Mouse (Mus musculus): Measurements from ENCODE around the gene Krt35. TPM values are rescaled to one million over a fixed set of nuclear protein-coding genes. Genes with fewer than 3 reads are reported as not detected.

Gene Krt35
- polyA plus RNA-seq (2012; rRNA removed): 0.17 TPM in 1 of 2 replicates, not detected in the other

- Histone ChIP-seq H3K4me3 (ENCODE audit: control insufficient read depth, low read depth, low read length) (no peak within 1 kb of the TSS), H3K4me1 (ENCODE audit: control insufficient read depth, insufficient read depth, low read length) (no peaks in the 10 kb centered on the region), H3K27ac (ENCODE audit: control insufficient read depth, insufficient read depth, low read depth, low read length) (no peak within 1 kb of the TSS), H3K27me3 (ENCODE audit: control insufficient read depth, insufficient read depth, low read length) (no peaks in the 10 kb centered on the region), H3K36me3 (ENCODE audit: control insufficient read depth, insufficient read depth, low read length) (no peaks in the 10 kb centered on the region)
- TF ChIP-seq POLR2A (IDR thresholded peaks at IDR 0.05; ENCODE audit: control insufficient read depth, low read depth, low read length): no peak
- TF ChIP-seq CTCF (IDR thresholded peaks at IDR 0.05; ENCODE audit: control insufficient read depth, insufficient read depth, insufficient replicate concordance, low read depth, low read length): no peak
Measured at GRCm38 (mm10) chr11:100096141-100096540, at the start of gene Krt35. Krt35 (minus strand) TSS chr11:100096241.

GRCm38 (mm10) chr11:100145104-100145503, 49.1 kb upstream of the Krt35 start:
- no peak for TF ChIP-seq POLR2A (IDR thresholded peaks at IDR 0.05; ENCODE audit: control insufficient read depth, low read depth, low read length)
- TF ChIP-seq CTCF (IDR thresholded peaks at IDR 0.05; ENCODE audit: control insufficient read depth, insufficient read depth, insufficient replicate concordance, low read depth, low read length): no peak
- Histone ChIP-seq H3K4me1 (ENCODE audit: control insufficient read depth, insufficient read depth, low read length) (peaks cover 3% of the 10 kb centered on the region), H3K27me3 (ENCODE audit: control insufficient read depth, insufficient read depth, low read length) (no peaks in the 10 kb centered on the region), H3K27ac (ENCODE audit: control insufficient read depth, insufficient read depth, low read depth, low read length) (no peak overlapping the region), H3K36me3 (ENCODE audit: control insufficient read depth, insufficient read depth, low read length) (no peaks in the 10 kb centered on the region), H3K4me3 (ENCODE audit: control insufficient read depth, low read depth, low read length) (peak overlapping the region; percentile 6; the same call in 1 of the 2 replicates)

- TF ChIP-seq CTCF (IDR thresholded peaks at IDR 0.05; ENCODE audit: control insufficient read depth, insufficient read depth, insufficient replicate concordance, low read depth, low read length) (no peak), POLR2A (IDR thresholded peaks at IDR 0.05; ENCODE audit: control insufficient read depth, low read depth, low read length) (no peak)
- no peak overlapping the region for H3K4me3 ChIP-seq (ENCODE audit: control insufficient read depth, low read depth, low read length)
- H3K36me3 ChIP-seq (ENCODE audit: control insufficient read depth, insufficient read depth, low read length): no peaks in the 10 kb centered on the region
- no peaks in the 10 kb centered on the region for H3K27me3 ChIP-seq (ENCODE audit: control insufficient read depth, insufficient read depth, low read length)
- H3K4me1 ChIP-seq (ENCODE audit: control insufficient read depth, insufficient read depth, low read length): peaks cover 3% of the 10 kb centered on the region
- H3K27ac ChIP-seq (ENCODE audit: control insufficient read depth, insufficient read depth, low read depth, low read length): no peak overlapping the region
Measured at GRCm38 (mm10) chr11:100140966-100141365, 44.9 kb upstream of the Krt35 start.

GRCm38 (mm10) chr11:100139391-100139790, 43.4 kb upstream of the Krt35 start:
- Histone ChIP-seq H3K27me3 (ENCODE audit: control insufficient read depth, insufficient read depth, low read length) (no peaks in the 10 kb centered on the region), H3K27ac (ENCODE audit: control insufficient read depth, insufficient read depth, low read depth, low read length) (no peak overlapping the region)

GRCm38 (mm10) chr11:100138809-100139208, 42.8 kb upstream of the Krt35 start:
- Histone ChIP-seq H3K27ac (ENCODE audit: control insufficient read depth, insufficient read depth, low read depth, low read length) (no peak overlapping the region), H3K36me3 (ENCODE audit: control insufficient read depth, insufficient read depth, low read length) (no peaks in the 10 kb centered on the region), H3K4me1 (ENCODE audit: control insufficient read depth, insufficient read depth, low read length) (no peaks in the 10 kb centered on the region), H3K4me3 (ENCODE audit: control insufficient read depth, low read depth, low read length) (no peak overlapping the region), H3K27me3 (ENCODE audit: control insufficient read depth, insufficient read depth, low read length) (no peaks in the 10 kb centered on the region)
- TF ChIP-seq POLR2A (IDR thresholded peaks at IDR 0.05; ENCODE audit: control insufficient read depth, low read depth, low read length): no peak
- TF ChIP-seq CTCF (IDR thresholded peaks at IDR 0.05; ENCODE audit: control insufficient read depth, insufficient read depth, insufficient replicate concordance, low read depth, low read length): no peak

More at GRCm38 (mm10) chr11:100139391-100139790, 43.4 kb upstream of the Krt35 start:
- H3K4me3 ChIP-seq (ENCODE audit: control insufficient read depth, low read depth, low read length): no peak overlapping the region
- TF ChIP-seq POLR2A (IDR thresholded peaks at IDR 0.05; ENCODE audit: control insufficient read depth, low read depth, low read length) (no peak), CTCF (IDR thresholded peaks at IDR 0.05; ENCODE audit: control insufficient read depth, insufficient read depth, insufficient replicate concordance, low read depth, low read length) (no peak)
- no peaks in the 10 kb centered on the region for H3K4me1 ChIP-seq (ENCODE audit: control insufficient read depth, insufficient read depth, low read length)
- H3K36me3 ChIP-seq (ENCODE audit: control insufficient read depth, insufficient read depth, low read length): no peaks in the 10 kb centered on the region

- no peak overlapping the region for H3K27ac ChIP-seq (ENCODE audit: control insufficient read depth, insufficient read depth, low read depth, low read length)
Measured at GRCm38 (mm10) chr11:100137693-100138092, 41.7 kb upstream of the Krt35 start.

GRCm38 (mm10) chr11:100136559-100136958, 40.5 kb upstream of the Krt35 start:
- no peaks in the 10 kb centered on the region for H3K4me1 ChIP-seq (ENCODE audit: control insufficient read depth, insufficient read depth, low read length)
- H3K4me3 ChIP-seq (ENCODE audit: control insufficient read depth, low read depth, low read length): no peak overlapping the region
- TF ChIP-seq CTCF (IDR thresholded peaks at IDR 0.05; ENCODE audit: control insufficient read depth, insufficient read depth, insufficient replicate concordance, low read depth, low read length): no peak
- TF ChIP-seq POLR2A (IDR thresholded peaks at IDR 0.05; ENCODE audit: control insufficient read depth, low read depth, low read length): no peak
- H3K27me3 ChIP-seq (ENCODE audit: control insufficient read depth, insufficient read depth, low read length): no peaks in the 10 kb centered on the region
- no peaks in the 10 kb centered on the region for H3K36me3 ChIP-seq (ENCODE audit: control insufficient read depth, insufficient read depth, low read length)
- no peak overlapping the region for H3K27ac ChIP-seq (ENCODE audit: control insufficient read depth, insufficient read depth, low read depth, low read length)

More at GRCm38 (mm10) chr11:100137693-100138092, 41.7 kb upstream of the Krt35 start:
- Histone ChIP-seq H3K4me3 (ENCODE audit: control insufficient read depth, low read depth, low read length) (no peak overlapping the region), H3K36me3 (ENCODE audit: control insufficient read depth, insufficient read depth, low read length) (no peaks in the 10 kb centered on the region), H3K27me3 (ENCODE audit: control insufficient read depth, insufficient read depth, low read length) (no peaks in the 10 kb centered on the region), H3K4me1 (ENCODE audit: control insufficient read depth, insufficient read depth, low read length) (no peaks in the 10 kb centered on the region)
- TF ChIP-seq CTCF (IDR thresholded peaks at IDR 0.05; ENCODE audit: control insufficient read depth, insufficient read depth, insufficient replicate concordance, low read depth, low read length) (no peak), POLR2A (IDR thresholded peaks at IDR 0.05; ENCODE audit: control insufficient read depth, low read depth, low read length) (no peak)

- no peaks in the 10 kb centered on the region for H3K4me1 ChIP-seq (ENCODE audit: control insufficient read depth, insufficient read depth, low read length)
- H3K36me3 ChIP-seq (ENCODE audit: control insufficient read depth, insufficient read depth, low read length): no peaks in the 10 kb centered on the region
- H3K4me3 ChIP-seq (ENCODE audit: control insufficient read depth, low read depth, low read length): no peak within 1 kb of the TSS
- H3K27me3 ChIP-seq (ENCODE audit: control insufficient read depth, insufficient read depth, low read length): no peaks in the 10 kb centered on the region
- no peak within 1 kb of the TSS for H3K27ac ChIP-seq (ENCODE audit: control insufficient read depth, insufficient read depth, low read depth, low read length)
- TF ChIP-seq POLR2A (IDR thresholded peaks at IDR 0.05; ENCODE audit: control insufficient read depth, low read depth, low read length): no peak
- no peak for TF ChIP-seq CTCF (IDR thresholded peaks at IDR 0.05; ENCODE audit: control insufficient read depth, insufficient read depth, insufficient replicate concordance, low read depth, low read length)
Measured at GRCm38 (mm10) chr11:100135731-100136130, 39.7 kb upstream of the Krt35 start, which contains the start of gene Krt15. Krt15 (minus strand) TSS chr11:100135928.
